Mouse (Mus musculus) lung, embryonic 15.5 days (tissue): ENCODE data around the gene Pcnx2. TPM values are rescaled to one million over a fixed set of nuclear protein-coding genes. Genes with fewer than 3 reads are reported as not detected.
A peak's percentile ranks its signal among the peaks of the same experiment; 100 is the strongest.

Experiments
- ATAC-seq: fragments of 200-750 bp; cut with Nextera tagmentation; 2 replicates; pipeline ENCODE4 v1.8.0; 2017; ENCODE audit warnings: moderate number of reproducible peaks, borderline replicate concordance; ENCODE audit not compliant: low FRiP score, low TSS enrichment; ENCODE audit errors: extremely low read depth
- H3K27ac ChIP-seq: fragments of 300-500 bp; sonication (generic); 2 replicates; pipeline ENCODE4 v1.5.1; 2015; ENCODE audit warnings: moderate library complexity, mild to moderate bottlenecking, inconsistent platforms
- H3K27me3 ChIP-seq: fragments of 300-500 bp; sonication (generic); 2 replicates; pipeline ENCODE4 v1.6.1; 2015; ENCODE audit warnings: inconsistent platforms
- H3K36me3 ChIP-seq: fragments of 300-500 bp; sonication (generic); 2 replicates; pipeline ENCODE4 v1.6.1; 2015; ENCODE audit warnings: inconsistent platforms
- H3K4me1 ChIP-seq: fragments of 300-500 bp; sonication (generic); 2 replicates; pipeline ENCODE4 v1.6.1; 2015; ENCODE audit warnings: inconsistent platforms
- H3K4me2 ChIP-seq: fragments of 300-500 bp; sonication (generic); 2 replicates; pipeline ENCODE4 v1.6.1; 2015; ENCODE audit warnings: inconsistent platforms, mild to moderate bottlenecking, moderate library complexity
- H3K4me3 ChIP-seq: fragments of 300-500 bp; sonication (generic); 2 replicates; pipeline ENCODE4 v1.5.1; 2015; ENCODE audit warnings: mild to moderate bottlenecking, inconsistent platforms
- H3K9ac ChIP-seq: fragments of 300-500 bp; sonication (generic); 2 replicates; pipeline ENCODE4 v1.6.1; 2015; ENCODE audit warnings: inconsistent platforms
- H3K9me3 ChIP-seq: fragments of 300-500 bp; sonication (generic); 2 replicates; pipeline ENCODE4 v1.6.1; 2016; ENCODE audit warnings: inconsistent platforms
- WGBS: fragments of 180-500 bp; shearing (Covaris S2); methylation state at CpG from one replicate; pipeline ENCODE4 v1.1.7; 2015; 5-methylcytosine and 5-hydroxymethylcytosine counted together
- polyA plus RNA-seq: library from polyadenylated mRNA; unstranded; fragments of >200 nt; fragmentation: Nextera tagmentation; extraction: Ambion mirVana; gene quantifications from 2 replicates; pipeline ENCODE4 v1.2.1, GENCODE M21; 2015

The Pcnx2 gene
- polyA plus RNA-seq, 1 experiment from 2014 or later = 0.36 TPM

DNA sequence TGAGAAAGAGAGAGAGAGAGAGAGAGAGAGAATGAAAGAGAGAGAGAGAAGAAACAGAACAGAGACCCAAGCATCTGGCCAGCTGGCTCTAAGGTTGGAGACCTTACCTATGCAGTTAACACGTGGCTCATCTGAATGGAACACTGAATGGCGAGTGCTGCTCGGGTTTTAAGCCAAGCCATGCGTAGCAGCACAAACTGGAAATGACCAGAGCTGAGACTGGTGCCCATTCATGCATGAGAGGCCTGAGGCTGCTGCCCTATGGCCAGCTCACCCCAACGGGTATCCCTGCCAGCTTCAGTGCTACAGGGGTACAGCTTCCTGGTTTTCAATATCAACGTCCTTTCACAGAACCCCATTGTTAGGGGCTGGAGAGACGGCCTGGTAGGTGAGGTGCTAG is 43.7 kb downstream of the Pcnx2 start:
- H3K9me3 ChIP-seq = no peaks in the 10 kb centered on the region
- no peak for ATAC-seq
- no peaks in the 10 kb centered on the region for H3K27me3 ChIP-seq
- 0 out of 2 replicates have a peak, but pooled peaks cover 4% of the 10 kb centered on the region for H3K4me1 ChIP-seq
- 74% methylated on average over 7 of the region's 7 CpGs for WGBS
- no peak overlapping the region for H3K4me2 ChIP-seq
- H3K9ac ChIP-seq = no peak overlapping the region
- no peaks in the 10 kb centered on the region for H3K36me3 ChIP-seq
- no peak overlapping the region for H3K27ac ChIP-seq
- no peak overlapping the region for H3K4me3 ChIP-seq

- Histone ChIP-seq H3K4me2 (no peak overlapping the region), H3K9me3 (no peaks in the 10 kb centered on the region), H3K4me3 (no peak overlapping the region), H3K9ac (no peak overlapping the region), H3K27me3 (no peaks in the 10 kb centered on the region), H3K4me1 (0 out of 2 replicates have a peak, but pooled peaks cover 4% of the 10 kb centered on the region), H3K27ac (no peak overlapping the region), H3K36me3 (no peaks in the 10 kb centered on the region)
- 18% methylated on average over 5 of the region's 5 CpGs for WGBS
- ATAC-seq = no peak
These were observed 44.8 kb downstream of the Pcnx2 start for GRCm38 (mm10) chr8:125853300-125853699.

- no peaks in the 10 kb centered on the region for H3K4me1 ChIP-seq
- H3K27ac ChIP-seq = no peak overlapping the region
- H3K4me2 ChIP-seq = no peak overlapping the region
- ATAC-seq = no peak
- H3K4me3 ChIP-seq = no peak overlapping the region
- no peak overlapping the region for H3K9ac ChIP-seq
- H3K27me3 ChIP-seq = no peaks in the 10 kb centered on the region
- H3K9me3 ChIP-seq = no peaks in the 10 kb centered on the region
- 57% methylated on average over 4 of the region's 4 CpGs for WGBS
- H3K36me3 ChIP-seq = no peaks in the 10 kb centered on the region
These were observed 48.9 kb downstream of the Pcnx2 start for GRCm38 (mm10) chr8:125849181-125849580.

- WGBS = 62% methylated on average over 12 of the region's 12 CpGs
- no peak overlapping the region for H3K9ac ChIP-seq
- H3K9me3 ChIP-seq = no peaks in the 10 kb centered on the region
- H3K36me3 ChIP-seq = no peaks in the 10 kb centered on the region
- no peak overlapping the region for H3K27ac ChIP-seq
- ATAC-seq = no peak
- no peaks in the 10 kb centered on the region for H3K4me1 ChIP-seq
- H3K4me2 ChIP-seq = no peak overlapping the region
- no peak overlapping the region for H3K4me3 ChIP-seq
- H3K27me3 ChIP-seq = no peaks in the 10 kb centered on the region
These were observed 50.3 kb downstream of the Pcnx2 start for GRCm38 (mm10) chr8:125847842-125848241.

DNA sequence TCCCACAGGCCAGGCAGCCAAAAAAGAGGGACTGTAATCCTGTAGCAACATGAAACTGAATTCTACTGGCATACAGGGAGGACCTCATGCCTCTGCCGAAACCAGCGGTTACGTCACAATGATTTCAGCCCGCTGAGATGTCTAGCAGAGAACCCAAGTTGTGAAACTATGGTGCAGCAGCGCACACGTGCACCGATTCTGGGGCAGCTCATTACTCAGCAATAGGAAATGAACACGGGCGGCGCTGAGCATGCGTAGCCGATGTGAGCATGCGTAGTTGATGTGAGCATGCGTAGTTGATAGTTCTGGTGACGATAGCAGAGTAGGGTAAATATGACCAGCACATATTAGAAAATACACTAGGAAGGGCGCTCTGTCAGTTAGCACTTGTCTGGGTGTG is 52.8 kb downstream of the Pcnx2 start:
- peaks cover 9% of the 10 kb centered on the region; the same call in 1 of the 2 replicates for H3K4me1 ChIP-seq
- H3K36me3 ChIP-seq = no peaks in the 10 kb centered on the region
- H3K27ac ChIP-seq = no peak overlapping the region
- H3K4me2 ChIP-seq = no peak overlapping the region
- H3K27me3 ChIP-seq = no peaks in the 10 kb centered on the region
- no peak overlapping the region for H3K4me3 ChIP-seq
- WGBS = 92% methylated on average over 16 of the region's 16 CpGs
- H3K9ac ChIP-seq = no peak overlapping the region
- H3K9me3 ChIP-seq = no peaks in the 10 kb centered on the region
- ATAC-seq = no peak

GRCm38 (mm10) chr8:125843122-125843836 is 54.8 kb downstream of the Pcnx2 start:
- Histone ChIP-seq H3K9me3 (no peaks in the 10 kb centered on the region), H3K36me3 (no peaks in the 10 kb centered on the region), H3K27ac (no peak overlapping the region), H3K4me1 (peaks cover 9% of the 10 kb centered on the region; the same call in 1 of the 2 replicates), H3K9ac (no peak overlapping the region), H3K4me3 (no peak overlapping the region), H3K27me3 (no peaks in the 10 kb centered on the region), H3K4me2 (no peak overlapping the region)
- 42% methylated on average over 15 of the region's 15 CpGs for WGBS
- ATAC-seq = no peak

- Histone ChIP-seq H3K36me3 (no peaks in the 10 kb centered on the region), H3K27ac (no peak overlapping the region), H3K9me3 (no peaks in the 10 kb centered on the region), H3K4me3 (no peak overlapping the region), H3K4me2 (no peak overlapping the region), H3K4me1 (peaks cover 9% of the 10 kb centered on the region; the same call in 1 of the 2 replicates), H3K9ac (no peak overlapping the region), H3K27me3 (no peaks in the 10 kb centered on the region)
- 26% methylated on average over 7 of the region's 7 CpGs for WGBS
- no peak for ATAC-seq
These were observed 56.0 kb downstream of the Pcnx2 start for GRCm38 (mm10) chr8:125842158-125842557.

GRCm38 (mm10) chr8:125824688-125825087 is 73.4 kb downstream of the Pcnx2 start:
- Histone ChIP-seq H3K9ac (no peak overlapping the region), H3K27me3 (no peaks in the 10 kb centered on the region), H3K4me3 (no peak overlapping the region), H3K36me3 (no peaks in the 10 kb centered on the region), H3K4me2 (no peak overlapping the region), H3K9me3 (no peaks in the 10 kb centered on the region), H3K4me1 (peaks cover 11% of the 10 kb centered on the region), H3K27ac (no peak overlapping the region)
- 32% methylated on average over 2 of the region's 2 CpGs for WGBS
- ATAC-seq = no peak

DNA sequence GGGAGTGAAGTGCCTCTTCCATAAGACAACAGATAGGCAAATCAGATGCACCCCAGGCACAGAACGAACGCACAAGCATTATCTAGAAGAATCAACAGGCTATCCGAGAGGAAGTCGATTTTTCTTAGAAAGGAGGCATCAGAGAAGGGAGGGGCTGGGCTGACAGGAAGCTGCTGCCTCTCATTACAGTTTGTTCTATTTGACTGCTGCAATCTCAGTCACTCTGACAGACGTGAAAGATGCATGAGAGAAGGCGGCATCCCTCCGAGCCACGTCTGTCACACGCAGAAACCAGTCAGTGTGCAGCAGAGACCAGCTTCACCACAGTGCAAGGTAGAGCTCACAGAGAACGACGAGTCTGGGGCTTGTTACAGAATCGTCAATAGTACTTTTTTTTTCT is 74.4 kb downstream of the Pcnx2 start:
- no peak overlapping the region for H3K4me3 ChIP-seq
- ATAC-seq = no peak
- no peak overlapping the region for H3K27ac ChIP-seq
- peaks cover 13% of the 10 kb centered on the region for H3K4me1 ChIP-seq
- H3K9me3 ChIP-seq = no peaks in the 10 kb centered on the region
- no peak overlapping the region for H3K4me2 ChIP-seq
- H3K36me3 ChIP-seq = no peaks in the 10 kb centered on the region
- H3K27me3 ChIP-seq = no peaks in the 10 kb centered on the region
- 18% methylated on average over 12 of the region's 12 CpGs for WGBS
- no peak overlapping the region for H3K9ac ChIP-seq

GRCm38 (mm10) chr8:125822065-125822464 is 76.1 kb downstream of the Pcnx2 start:
- no peak for ATAC-seq
- no peak overlapping the region for H3K9ac ChIP-seq
- no peak overlapping the region for H3K4me2 ChIP-seq
- H3K27me3 ChIP-seq = no peaks in the 10 kb centered on the region
- H3K4me3 ChIP-seq = no peak overlapping the region
- no peaks in the 10 kb centered on the region for H3K36me3 ChIP-seq
- no peak overlapping the region for H3K27ac ChIP-seq
- no peaks in the 10 kb centered on the region for H3K9me3 ChIP-seq
- H3K4me1 ChIP-seq = peaks cover 14% of the 10 kb centered on the region
- WGBS = 55% methylated on average over 14 of the region's 14 CpGs

DNA sequence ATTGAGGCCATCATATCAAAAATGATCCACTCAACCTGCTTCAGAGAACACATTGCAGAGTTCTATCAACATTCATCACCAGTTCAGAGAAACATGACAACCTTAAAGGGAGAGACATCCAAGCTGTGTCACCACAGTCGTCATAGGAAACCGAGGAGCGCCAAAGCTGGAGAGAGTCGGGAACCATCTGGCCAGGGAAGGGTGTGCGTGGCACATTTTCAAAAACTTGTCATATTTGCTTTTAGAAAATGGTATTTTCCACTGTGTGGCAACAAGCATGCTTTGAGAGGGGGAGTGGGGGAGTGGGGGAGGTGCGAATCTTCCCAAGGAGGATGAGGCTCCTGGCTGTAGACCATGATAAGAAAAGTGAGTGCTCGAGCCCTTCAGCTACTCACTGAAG is 78.3 kb downstream of the Pcnx2 start:
- Histone ChIP-seq H3K27ac (peak overlapping the region; percentile 32; the same call in 1 of the 2 replicates), H3K4me3 (no peak overlapping the region), H3K4me1 (peaks cover 18% of the 10 kb centered on the region), H3K36me3 (no peaks in the 10 kb centered on the region), H3K9me3 (no peaks in the 10 kb centered on the region), H3K9ac (no peak overlapping the region), H3K27me3 (no peaks in the 10 kb centered on the region), H3K4me2 (no peak overlapping the region)
- peak; percentile 79; the same call in 1 of the 2 replicates for ATAC-seq
- 35% methylated on average over 7 of the region's 7 CpGs for WGBS

DNA sequence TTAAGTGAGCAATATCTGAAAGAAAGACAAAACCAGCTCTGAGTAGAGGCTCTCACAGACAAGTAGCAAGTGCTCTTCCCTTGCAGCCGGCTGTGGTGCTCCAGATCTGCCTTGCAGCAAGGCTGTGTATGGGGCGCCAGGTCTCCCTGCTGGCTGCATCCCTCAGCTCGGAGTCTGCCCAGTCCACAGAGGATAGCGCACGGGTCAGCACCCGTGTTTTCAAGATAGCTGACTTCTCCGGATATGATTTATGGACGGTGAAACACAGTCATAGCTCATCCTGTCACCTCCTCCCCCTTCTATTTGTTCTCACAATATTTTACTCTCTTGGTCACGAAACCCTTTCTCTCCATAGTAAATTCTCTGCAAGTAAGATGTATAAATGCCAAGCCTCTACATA is 79.3 kb downstream of the Pcnx2 start:
- no peak for ATAC-seq
- WGBS = 27% methylated on average over 9 of the region's 9 CpGs

More for the DNA sequence above, 79.3 kb downstream of the Pcnx2 start:
- Histone ChIP-seq H3K36me3 (no peaks in the 10 kb centered on the region), H3K4me2 (no peak overlapping the region), H3K27ac (no peak overlapping the region), H3K9me3 (no peaks in the 10 kb centered on the region), H3K27me3 (no peaks in the 10 kb centered on the region), H3K9ac (no peak overlapping the region), H3K4me3 (no peak overlapping the region), H3K4me1 (peaks cover 18% of the 10 kb centered on the region)
